Mouse (Mus musculus) R1 (cell line): ENCODE measurements around the gene Abhd6.
"Not testable (repeated sequence)": the region's sequence is repeated elsewhere in the genome, so short reads cannot be mapped to it uniquely, and the experiment has no call there.

ENCODE experiments used
- DNase-seq: peaks from one replicate; pipeline ENCODE4 v3.0.0-alpha.2; 2018; ENCODE audit warnings: low read depth, low spot score

The Abhd6 gene

DNA sequence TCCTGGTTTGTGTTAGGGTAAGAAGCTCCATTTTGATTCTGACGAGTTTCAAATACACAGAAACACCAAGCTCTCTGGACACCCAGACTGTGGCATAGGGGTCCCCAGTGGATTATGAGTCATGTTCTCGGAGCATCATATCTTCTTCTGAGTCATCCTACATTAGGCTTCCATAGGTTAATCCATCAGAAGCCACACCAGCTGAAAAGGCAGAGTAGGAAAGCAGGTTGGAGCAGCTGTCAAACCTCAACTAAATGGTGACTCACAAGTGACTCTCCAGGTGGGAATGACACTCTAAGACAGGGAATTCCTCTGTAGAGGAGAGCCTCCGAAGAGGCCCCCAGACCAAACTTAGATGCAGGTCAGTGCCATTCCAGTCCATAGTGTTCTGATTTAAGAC, 3.7 kb upstream of the Abhd6 start:
- no peak for DNase-seq

DNA sequence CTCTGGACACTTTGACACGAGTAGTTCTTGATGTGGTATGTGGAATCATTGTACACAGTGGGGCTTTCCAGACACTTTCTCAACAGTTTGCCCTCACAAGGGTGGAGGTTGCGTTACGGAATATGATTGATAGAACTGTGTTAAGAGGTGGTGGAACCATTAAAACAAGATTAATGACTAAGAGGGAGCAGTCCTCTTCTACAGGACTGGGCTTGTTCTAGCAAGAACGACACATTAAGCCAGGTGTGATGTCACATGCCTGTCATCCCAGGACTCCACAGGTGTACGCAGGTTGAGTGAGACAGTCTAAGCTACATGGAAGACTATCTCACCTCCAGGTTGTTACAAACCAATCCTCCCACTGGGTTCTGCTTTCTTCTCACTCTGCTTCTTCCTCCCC, 3.3 kb upstream of the Abhd6 start:
- no peak for DNase-seq

DNA sequence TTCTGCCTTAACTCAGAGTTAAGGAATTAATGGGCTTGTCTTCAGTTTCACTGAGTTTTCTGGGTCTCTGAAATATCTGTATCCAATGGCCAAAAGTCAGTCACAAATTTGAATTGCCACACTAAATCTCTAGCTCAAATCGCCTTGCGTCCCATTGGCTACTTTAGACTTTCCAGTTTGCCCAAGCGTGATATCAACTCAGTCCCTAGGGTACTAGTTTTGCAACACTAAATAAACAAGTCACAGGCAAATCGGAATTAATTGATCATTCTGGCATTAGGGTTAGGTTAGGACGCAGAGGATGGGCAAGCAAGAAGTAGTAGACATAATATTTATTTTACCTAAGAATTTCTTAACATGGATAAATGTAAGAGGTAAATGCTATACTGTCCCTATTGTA, 2.5 kb upstream of the Abhd6 start:
- no peak for DNase-seq

DNA sequence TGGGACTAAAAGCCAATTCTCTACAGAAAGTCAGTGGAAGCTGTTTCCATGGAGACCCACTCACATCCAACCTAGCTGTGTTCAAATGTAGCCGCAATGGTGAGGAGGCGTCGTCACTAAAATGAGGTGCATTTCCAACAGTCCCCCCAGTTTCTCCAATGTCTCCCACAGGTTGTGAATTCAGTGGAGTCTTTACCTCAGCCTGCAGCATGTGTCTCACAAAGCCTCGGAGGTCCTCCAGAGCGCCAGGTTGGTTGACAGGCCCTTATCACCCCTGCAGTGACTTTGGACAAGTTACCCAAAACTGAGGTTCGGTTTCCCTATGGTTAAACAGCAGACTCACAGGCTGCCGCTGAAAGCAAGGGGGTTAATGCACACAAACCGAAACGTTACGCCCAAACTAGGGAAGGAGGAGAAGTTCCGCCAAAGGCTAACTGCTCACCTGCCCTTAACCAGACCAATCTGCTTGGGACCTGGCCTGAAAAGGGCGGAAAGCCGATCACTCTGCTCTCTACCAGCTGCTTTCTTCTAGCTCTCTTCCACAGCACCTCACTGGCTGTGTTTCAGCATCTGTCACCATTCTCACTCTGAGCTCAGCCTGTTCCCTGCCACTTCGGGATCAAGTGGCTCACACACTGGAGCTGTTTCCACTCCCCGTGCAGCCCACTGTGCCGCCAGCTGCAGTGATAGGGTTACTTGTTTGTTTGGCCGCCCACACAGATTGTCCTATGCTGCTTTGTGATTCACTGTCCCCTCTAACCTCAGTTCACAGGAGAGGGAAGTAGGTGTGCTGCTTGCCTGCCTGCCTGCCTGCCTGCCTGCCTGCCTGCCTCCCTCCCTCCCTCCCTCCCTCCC, 1.6 kb upstream of the Abhd6 start:
- DNase-seq, result peak; percentile 73

DNA sequence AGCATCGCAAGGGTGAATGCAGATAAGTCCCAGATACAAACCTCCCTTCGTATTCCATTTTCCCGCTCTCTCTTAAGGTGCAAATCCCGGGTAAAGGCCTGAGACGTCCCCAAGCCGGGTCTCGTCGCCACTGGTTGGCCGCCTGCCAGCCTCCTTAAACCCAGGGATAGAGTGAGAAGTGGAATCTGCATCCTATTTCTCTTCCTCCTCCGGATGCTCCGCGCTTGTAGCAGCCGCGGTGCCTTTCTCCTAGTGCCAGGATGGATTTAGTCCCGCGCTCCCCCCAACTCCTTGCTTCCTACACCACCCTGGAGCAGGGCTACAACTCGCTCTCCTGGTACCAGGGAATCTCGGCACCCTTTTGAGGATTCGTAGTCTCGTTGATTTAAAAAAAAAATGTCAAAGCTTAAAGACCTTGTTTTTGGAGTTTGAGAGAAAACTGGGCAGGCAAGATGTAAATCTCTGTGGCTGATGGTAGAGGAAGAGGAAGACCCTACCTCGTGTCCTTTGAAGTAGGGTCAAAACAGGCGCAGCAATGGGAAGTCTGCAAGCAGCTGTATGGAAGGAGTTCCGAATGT, 480 bp downstream of the Abhd6 start:
- DNase-seq, result peak; percentile 9

DNA sequence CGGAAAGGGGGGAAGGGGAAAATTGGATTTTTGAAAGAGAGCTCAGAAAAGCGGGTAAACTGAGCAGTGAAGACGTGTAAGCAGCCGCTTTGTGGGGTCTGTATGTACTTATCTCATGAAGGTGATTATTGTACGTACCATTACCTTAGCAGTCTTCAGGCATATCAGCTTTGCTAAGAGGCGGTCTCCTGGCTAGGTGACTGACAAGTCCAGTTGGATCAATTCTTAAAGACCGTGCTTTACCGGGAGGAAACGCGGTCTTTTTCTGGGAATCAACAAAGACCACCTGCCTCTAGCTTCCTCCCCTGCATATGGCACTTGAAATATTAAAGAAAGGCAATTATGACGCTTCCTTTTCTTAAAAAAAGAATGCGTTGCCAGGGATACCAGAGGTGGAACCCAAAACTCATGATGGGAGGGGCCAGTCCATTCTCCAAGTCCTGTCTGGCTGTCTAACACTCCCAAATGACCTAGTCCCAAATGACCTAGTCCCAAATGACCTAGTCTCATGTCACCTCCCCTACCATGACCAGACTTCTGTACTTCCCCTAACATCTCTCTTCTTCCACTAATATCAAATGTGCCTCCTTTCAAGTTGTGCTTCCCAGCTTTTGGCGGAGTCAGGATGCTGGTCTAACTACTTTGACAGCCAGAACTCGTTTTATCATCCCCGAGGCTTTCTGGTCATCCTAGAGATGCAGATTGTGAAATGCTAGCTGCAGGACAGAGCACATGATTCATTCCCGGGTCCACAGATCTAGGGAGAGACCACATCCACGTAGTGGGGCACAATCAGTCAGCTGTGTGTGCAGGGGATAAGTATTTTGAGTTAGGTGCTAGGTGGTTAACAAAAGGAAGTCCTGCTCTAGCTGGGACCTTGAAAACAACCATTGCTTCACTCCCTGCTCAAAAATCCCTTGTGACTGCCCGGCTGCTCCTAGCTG, 1.3 kb downstream of the Abhd6 start:
- DNase-seq, result no peak

DNA sequence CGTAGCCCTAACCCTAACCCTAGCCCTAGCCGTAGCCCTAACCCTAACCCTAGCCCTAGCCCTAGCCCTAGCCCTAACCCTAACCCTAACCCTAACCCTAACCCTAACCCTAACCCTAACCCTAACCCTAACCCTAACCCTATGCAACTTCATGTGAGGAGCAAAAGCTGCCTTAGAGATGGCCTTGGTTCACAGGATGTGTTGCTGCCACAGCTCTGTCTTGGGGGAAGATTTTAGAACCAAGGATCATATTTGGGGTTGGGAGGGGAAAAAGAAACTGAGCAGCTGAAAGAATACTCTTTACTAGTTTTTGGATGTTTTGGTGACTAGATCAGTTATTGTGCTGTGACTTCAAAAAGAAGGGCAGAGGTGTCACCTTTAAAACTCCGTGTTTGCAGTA, 3.4 kb downstream of the Abhd6 start:
- DNase-seq, result not testable (repeated sequence)

DNA sequence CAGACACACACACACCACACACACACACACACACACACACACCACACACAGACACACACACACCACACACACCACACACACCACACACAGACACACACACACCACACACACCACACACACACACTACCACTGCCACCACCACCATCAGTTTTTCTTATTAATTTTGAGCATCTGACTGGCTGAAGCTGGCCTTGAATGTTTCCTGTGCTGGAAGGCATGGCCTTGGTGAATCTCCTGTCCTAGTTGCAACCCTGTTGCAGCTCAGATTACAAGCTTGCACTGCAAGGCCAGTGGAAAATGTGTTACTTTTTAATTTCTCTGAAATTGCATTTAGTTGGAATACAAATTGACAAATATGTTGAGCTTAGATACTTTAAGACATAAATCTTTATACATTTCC, 4.4 kb downstream of the Abhd6 start:
- DNase-seq, result no peak

DNA sequence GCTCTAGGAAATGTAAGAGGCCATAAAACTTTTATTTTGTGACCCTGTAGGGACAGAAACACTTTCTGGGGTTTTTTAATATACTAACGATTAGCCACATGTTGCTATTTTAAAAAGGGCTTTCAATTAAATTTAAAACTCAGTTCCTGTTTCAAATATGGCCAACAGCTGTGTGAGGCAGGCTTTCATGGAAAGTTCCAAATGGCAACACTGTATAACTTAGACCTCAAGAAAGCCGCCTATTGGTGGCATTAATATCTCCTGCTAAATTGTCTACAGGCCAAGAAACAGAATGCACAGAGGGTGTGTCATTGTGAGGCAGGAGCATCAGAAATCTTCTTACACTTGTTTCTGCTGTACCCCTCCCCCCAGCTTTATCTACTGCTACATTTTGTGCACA, 4.8 kb downstream of the Abhd6 start:
- DNase-seq, result no peak

DNA sequence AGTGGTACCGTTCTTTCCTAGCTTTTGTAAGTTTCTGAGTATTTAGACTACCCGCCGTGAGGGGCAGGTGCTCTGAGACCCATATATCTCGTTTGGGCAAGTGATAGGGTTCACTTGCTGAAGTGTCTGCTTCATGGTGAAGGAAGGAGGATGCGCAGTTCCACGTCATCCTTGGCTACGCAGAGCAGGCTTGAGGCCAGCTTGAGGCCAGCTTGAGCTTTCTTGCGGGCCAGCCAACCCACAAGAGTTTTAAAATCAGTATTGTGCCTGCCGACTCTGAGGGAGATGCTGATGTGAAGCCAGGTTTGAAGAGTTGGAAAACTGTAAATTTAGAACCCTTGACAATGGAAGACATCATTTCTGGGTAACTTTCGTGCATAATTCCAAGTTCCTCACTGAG, 5.2 kb downstream of the Abhd6 start:
- no peak for DNase-seq

DNA sequence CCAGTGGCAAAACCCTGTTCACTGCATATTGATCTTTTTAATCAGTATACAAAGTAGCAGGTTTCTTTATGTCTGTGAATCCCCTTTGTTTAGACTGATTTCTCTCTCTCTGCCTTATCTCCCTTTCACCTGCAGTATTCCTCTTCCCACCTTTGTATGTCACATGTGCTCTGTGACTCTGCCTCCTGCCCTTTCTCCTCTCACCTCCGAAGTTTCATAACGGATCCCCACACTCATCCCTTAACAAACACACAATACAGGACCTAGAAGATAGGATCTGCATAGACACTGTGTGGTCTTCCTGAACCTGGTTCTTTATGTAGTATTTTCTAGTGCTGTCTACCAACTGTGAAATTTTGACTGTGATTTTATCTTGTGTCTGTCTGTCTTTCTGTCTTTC, 8.6 kb downstream of the Abhd6 start:
- no peak for DNase-seq

DNA sequence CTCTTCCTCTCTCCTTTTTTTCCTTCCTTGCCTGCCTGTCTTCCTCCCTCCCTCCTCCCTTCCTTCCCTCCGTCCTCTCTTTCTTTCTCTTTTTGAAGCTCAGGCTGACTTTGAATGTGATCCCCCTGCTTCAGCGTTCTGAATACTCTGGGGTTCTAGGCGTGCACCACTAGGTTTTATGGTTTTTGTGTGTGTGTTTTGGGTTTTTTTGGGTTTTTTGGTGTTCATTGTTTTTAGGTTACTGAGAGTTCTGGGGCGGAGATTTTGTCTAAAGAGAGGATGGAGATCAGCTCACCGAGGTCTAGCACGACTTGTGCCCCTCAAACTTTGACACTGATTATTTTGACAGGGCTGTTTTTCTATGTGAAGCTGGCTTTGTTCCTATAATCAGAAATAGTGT, 9.2 kb downstream of the Abhd6 start:
- no peak for DNase-seq

DNA sequence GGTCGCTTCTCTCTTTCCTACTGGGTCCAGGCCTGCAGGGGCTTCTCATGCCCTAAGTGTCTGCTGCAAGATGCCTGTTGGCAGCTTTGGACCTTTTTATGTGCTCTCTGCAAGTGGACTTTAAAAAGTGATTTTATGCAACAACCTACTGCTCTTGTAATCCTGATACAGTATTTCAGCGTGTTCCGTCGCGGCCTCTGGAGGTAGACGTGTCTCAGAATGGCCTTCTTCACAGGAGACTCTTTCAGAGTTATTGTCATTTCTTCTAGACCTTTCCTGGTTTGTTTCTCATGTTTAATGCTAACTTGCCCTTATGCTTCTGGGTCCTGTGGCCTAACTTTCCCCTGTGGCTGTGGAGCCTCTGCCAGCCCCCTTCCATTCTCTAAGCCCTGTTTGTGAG, 13.1 kb downstream of the Abhd6 start:
- no peak for DNase-seq

DNA sequence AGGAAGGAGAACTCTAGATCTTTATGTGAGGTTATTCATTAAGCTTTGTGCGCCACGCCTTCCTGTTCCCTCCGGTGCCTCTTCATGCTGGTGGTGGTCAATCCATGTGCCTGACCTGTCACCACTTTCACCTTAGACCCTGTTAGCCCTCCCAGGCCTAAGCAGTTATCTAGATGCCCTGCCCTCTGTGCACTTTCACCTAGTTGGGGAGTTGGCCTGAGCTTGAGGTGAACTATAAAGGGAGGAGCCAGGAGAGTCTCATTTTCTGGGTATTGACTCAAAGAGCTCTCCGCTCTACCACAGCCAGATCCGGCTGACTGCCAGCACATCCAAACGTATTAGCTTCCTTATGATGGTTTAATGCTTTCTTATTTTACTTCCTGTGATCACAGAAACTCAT, 13.6 kb downstream of the Abhd6 start:
- no peak for DNase-seq

DNA sequence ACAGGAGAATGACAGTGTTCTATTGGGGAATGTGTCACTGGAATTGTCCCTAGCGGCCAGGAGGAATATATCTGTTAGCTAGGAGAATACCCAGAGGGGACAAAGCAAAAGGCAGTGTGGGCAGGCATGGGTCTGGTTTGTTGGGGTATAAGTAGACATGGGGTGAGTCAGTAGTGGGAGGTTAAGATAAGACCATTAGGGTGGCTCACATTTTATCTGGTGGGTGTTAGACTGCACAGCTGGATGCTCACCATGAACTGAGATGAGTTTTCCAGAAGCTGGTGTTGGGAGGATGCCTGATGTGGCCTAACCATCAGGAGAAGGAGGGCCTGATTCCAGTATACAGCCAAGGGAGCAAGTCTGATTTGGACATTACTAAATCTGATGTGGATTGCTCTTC, 14.2 kb downstream of the Abhd6 start:
- no peak for DNase-seq

DNA sequence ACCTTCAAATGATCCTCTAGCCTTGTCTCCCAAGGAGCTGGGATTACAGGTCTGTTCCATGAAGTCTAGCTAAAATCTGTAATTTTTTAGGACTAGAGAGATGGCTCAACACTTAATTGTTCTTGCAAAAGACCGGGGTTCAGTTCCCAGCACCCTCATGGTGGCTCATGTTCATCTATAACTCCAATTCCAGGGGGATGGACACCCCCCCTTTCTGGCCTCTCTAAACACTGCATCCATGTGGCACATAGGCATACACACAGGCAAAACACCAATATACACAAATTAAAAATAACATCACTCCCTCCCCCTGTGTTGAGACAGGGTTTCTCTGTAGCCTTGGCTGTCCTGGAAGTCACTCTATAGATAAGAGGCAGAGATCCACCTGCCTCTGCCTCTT, 17.3 kb downstream of the Abhd6 start:
- DNase-seq, result no peak

DNA sequence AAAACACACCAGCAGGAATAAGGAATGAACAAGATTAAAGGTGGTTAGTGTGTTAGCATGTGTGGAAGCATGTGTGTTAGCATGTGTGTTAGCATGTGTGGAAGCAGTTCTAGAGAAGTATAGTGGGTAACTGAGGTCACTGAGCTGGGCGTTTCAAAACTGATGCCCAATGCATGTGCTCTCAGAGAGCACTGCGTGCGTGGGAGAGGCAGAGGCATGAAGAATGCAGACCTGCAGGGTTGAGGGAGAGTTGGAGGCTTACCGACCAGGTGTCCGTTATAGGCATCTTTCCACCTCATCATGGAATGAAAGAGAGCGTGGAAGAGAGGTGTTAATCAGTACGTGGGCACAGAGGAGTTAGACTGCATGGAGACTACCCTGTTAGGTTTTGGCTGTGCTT, 17.8 kb downstream of the Abhd6 start:
- DNase-seq, result no peak

DNA sequence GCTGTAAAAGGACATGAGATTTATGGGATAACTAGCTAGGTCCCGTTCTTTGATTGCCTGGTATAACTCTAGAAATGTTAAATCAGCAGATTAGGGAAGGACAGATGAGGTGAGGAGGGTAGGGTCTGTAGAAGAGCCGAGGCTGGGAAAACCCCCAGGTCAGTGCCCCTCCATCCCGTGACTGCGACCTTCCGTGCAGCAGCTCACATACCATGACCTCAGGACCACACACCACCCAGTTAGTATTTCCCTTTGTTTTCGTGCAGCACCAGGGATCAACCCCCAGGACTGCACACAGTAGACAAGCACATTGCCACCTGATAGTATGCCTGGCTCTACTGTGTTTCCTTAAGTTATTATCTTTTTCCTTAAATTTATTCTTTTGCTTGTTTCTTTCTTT, 21.8 kb downstream of the Abhd6 start:
- no peak for DNase-seq

DNA sequence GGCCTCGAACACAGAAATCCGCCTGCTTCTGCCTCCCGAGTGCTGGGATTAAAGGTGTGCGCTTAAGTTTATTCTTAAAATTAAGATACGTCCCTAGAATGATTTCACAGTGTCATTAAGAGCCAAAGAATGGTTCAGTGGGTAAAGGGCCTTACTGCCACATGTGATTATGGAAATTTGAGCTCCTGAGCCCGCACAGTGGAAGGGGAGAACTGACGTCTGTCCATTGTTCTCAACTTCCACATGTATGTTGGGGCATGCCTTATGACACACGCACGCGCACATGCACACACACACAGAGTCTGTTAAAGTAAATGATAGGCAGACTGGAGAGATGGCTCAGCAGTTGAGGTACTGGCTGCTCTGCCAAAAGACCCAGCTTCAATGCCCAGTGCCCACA, 22.2 kb downstream of the Abhd6 start:
- no peak for DNase-seq

DNA sequence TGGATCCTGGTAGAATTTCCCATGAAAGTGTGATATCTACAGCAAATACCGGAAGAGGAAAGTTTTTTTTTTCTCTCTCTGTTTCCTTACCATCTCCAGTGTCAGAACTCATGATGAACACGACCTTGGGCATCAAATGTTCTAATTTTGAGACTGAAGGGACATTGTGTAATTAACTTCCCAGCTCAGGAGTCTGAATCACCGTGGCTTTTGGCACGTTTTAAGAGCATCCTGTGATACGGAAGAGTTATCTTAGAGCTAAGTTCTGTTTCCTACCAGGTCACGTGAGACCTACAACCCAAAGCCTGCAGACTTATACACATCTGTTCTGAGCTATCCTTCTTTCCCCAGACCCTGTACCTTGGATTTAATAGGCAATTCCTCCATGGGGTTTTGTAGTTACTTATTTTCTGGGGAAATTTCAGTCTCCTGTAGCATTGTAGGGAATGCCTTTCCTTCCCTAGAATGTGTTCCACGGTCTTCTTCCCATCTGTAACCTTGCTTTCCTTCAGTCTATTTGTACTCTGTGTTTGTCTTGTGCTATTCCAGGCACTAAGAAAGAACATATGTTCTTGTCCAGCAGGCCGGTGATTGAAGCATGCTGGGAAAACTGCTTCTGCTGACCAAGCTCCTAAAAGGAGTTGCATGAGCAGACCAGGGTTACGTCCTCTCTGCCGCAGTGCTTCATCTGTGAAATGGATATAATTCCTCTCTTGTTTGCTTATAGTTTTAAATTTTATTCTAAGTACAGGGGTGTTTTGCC, 24.2 kb downstream of the Abhd6 start:
- no peak for DNase-seq

DNA sequence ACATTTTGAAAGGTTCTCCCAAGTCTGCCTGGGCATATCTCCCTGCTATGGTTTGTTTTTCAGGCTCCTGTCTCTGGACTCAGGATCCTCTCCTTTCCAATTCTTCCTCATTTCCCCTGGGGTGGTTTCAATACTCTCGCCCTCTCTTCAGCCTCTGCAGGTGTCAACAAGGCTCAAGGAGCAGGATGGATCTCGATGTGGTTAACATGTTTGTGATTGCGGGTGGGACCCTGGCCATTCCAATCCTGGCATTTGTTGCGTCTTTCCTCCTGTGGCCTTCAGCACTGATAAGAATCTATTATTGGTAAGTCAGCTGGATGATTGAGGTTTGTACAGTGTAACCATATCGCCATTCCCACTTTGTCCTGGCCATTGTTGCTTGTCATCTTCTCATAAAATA, 25.4 kb downstream of the Abhd6 start:
- no peak for DNase-seq

DNA sequence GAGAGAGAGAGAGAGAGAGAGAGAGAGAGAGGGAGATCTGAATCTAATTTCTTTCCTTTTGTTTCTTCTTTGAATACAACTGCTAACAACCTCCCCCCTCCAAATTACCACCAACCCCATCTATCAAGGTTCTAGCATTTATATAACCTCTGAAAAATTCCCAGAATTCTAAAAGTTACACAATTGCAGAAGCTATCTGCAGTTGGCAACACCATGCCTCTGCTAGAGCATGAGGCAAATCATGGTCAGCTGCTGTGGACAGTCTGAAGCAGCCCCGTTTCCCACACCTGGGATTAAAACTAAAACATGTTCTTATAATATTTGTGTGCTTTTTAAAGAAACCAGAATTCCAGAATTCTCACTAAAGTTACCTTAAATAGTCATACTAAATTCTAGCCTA, 27.1 kb downstream of the Abhd6 start:
- no peak for DNase-seq
